Mouse (Mus musculus): ENCODE results near the gene Hhat. TPM values are rescaled to one million over a fixed set of nuclear protein-coding genes. Genes with fewer than 3 reads are reported as not detected.

Gene Hhat
- polyA plus RNA-seq, 2 experiments = 10.0 to 12.6 TPM

DNA sequence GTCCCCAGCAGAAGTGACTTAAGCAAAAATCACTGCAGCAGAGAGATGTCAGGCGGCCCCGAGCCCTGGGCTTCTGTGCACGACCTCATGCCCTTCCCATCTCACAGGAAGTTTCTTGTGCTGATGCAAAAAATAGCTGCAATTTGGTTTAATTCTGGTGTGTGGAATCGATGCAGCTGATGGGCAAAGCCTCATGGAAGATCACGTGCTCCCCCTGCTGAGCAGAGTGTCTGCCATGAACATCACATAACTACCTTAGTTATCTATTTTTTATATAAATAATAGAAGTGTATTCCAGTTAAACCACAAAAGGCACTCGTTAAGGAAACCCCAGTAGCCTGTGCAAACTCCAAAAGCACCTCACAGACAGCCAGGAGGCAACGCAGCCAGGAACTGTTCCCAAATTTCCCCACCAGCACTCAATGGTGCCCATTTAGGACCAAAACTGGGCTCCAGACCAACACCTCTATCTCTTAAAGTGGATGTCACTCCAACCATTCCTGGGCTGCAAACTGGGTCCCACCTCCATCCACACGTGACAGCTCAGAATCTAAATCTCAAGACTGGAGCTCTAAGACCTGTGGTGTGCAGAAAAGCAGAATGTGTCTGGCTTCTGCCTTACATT is 118.9 kb downstream of the Hhat start:
- WGBS = 58% methylated on average over 8 of the region's 8 CpGs

GRCm38 (mm10) chr1:192650586-192650985 is 120.4 kb downstream of the Hhat start:
- 83% methylated on average over 7 of the region's 7 CpGs for WGBS
- no peak for TF ChIP-seq POLR2A (IDR thresholded peaks at IDR 0.05; ENCODE audit: borderline replicate concordance, extremely low read depth, insufficient read depth, insufficient read length)
- Histone ChIP-seq H3K4me2 (replicated peaks; ENCODE audit: low read depth, low read length, severe bottlenecking) (no peak overlapping the region), H3K36me3 (ENCODE audit: control insufficient read depth, insufficient read depth, low read length) (no peaks in the 10 kb centered on the region), H3K9ac (ENCODE audit: low read depth, low read length, severe bottlenecking) (no peak overlapping the region), H3K4me3 (replicated peaks; ENCODE audit: low read length) (no peak overlapping the region), H3K4me1 (ENCODE audit: control insufficient read depth, insufficient read depth, low read length) (peaks cover 7% of the 10 kb centered on the region; the same call in 1 of the 2 replicates), H3K9me3 (ENCODE audit: control insufficient read depth, low read length) (no peaks in the 10 kb centered on the region), H3K27ac (replicated peaks; ENCODE audit: low read depth, low read length) (no peak overlapping the region), H3K27me3 (ENCODE audit: control insufficient read depth, insufficient read depth, low read length) (no peaks in the 10 kb centered on the region)
- no peak for ATAC-seq (ENCODE audit: low FRiP score, low read depth)
- no peak for DNase-seq (ENCODE audit: low spot score)

More for the DNA sequence above, 118.9 kb downstream of the Hhat start:
- Histone ChIP-seq H3K4me2 (replicated peaks; ENCODE audit: low read depth, low read length, severe bottlenecking) (no peak overlapping the region), H3K9me3 (ENCODE audit: control insufficient read depth, low read length) (no peaks in the 10 kb centered on the region), H3K9ac (ENCODE audit: low read depth, low read length, severe bottlenecking) (no peak overlapping the region), H3K4me1 (ENCODE audit: control insufficient read depth, insufficient read depth, low read length) (peaks cover 5% of the 10 kb centered on the region; the same call in 1 of the 2 replicates), H3K36me3 (ENCODE audit: control insufficient read depth, insufficient read depth, low read length) (no peaks in the 10 kb centered on the region), H3K4me3 (replicated peaks; ENCODE audit: low read length) (no peak overlapping the region), H3K27me3 (ENCODE audit: control insufficient read depth, insufficient read depth, low read length) (no peaks in the 10 kb centered on the region), H3K27ac (replicated peaks; ENCODE audit: low read depth, low read length) (no peak overlapping the region)
- DNase-seq (ENCODE audit: low spot score) (no peak), ATAC-seq (ENCODE audit: low FRiP score, low read depth) (no peak)
- no peak for TF ChIP-seq POLR2A (IDR thresholded peaks at IDR 0.05; ENCODE audit: borderline replicate concordance, extremely low read depth, insufficient read depth, insufficient read length)

DNA sequence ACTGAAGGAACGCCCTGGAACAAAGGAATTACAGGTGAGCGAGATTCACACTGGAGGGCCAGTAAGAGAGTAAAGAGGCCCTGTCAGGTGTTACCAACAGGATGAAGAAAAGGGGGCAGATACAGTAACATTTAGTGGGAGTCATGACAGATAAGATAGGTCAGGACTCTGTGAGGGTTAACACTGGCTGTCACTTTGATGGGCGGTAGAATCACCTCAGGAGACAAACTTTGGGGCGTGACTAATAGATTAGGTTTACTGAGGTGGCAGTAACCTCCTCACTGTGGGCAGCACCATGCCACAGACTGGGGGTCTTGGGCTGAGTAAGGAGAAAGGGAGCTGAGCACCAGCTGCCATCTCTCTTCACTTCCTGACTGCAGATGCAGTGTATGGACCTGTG is 121.0 kb downstream of the Hhat start:
- Histone ChIP-seq H3K4me1 (ENCODE audit: control insufficient read depth, insufficient read depth, low read length) (peaks cover 7% of the 10 kb centered on the region; the same call in 1 of the 2 replicates), H3K9me3 (ENCODE audit: control insufficient read depth, low read length) (no peaks in the 10 kb centered on the region), H3K4me3 (replicated peaks; ENCODE audit: low read length) (no peak overlapping the region), H3K36me3 (ENCODE audit: control insufficient read depth, insufficient read depth, low read length) (no peaks in the 10 kb centered on the region), H3K4me2 (replicated peaks; ENCODE audit: low read depth, low read length, severe bottlenecking) (no peak overlapping the region), H3K9ac (ENCODE audit: low read depth, low read length, severe bottlenecking) (no peak overlapping the region), H3K27ac (replicated peaks; ENCODE audit: low read depth, low read length) (no peak overlapping the region), H3K27me3 (ENCODE audit: control insufficient read depth, insufficient read depth, low read length) (no peaks in the 10 kb centered on the region)
- ATAC-seq (ENCODE audit: low FRiP score, low read depth) (no peak), DNase-seq (ENCODE audit: low spot score) (no peak)
- WGBS = 86% methylated on average over 4 of the region's 4 CpGs
- no peak for TF ChIP-seq POLR2A (IDR thresholded peaks at IDR 0.05; ENCODE audit: borderline replicate concordance, extremely low read depth, insufficient read depth, insufficient read length)

GRCm38 (mm10) chr1:192649233-192649632 is 121.8 kb downstream of the Hhat start:
- Histone ChIP-seq H3K27ac (replicated peaks; ENCODE audit: low read depth, low read length) (no peak overlapping the region), H3K27me3 (ENCODE audit: control insufficient read depth, insufficient read depth, low read length) (no peaks in the 10 kb centered on the region), H3K9ac (ENCODE audit: low read depth, low read length, severe bottlenecking) (no peak overlapping the region), H3K4me3 (replicated peaks; ENCODE audit: low read length) (no peak overlapping the region), H3K4me2 (replicated peaks; ENCODE audit: low read depth, low read length, severe bottlenecking) (no peak overlapping the region), H3K9me3 (ENCODE audit: control insufficient read depth, low read length) (no peaks in the 10 kb centered on the region), H3K36me3 (ENCODE audit: control insufficient read depth, insufficient read depth, low read length) (no peaks in the 10 kb centered on the region), H3K4me1 (ENCODE audit: control insufficient read depth, insufficient read depth, low read length) (peaks cover 7% of the 10 kb centered on the region; the same call in 1 of the 2 replicates)
- WGBS = 46% methylated on average over 3 of the region's 3 CpGs
- TF ChIP-seq POLR2A (IDR thresholded peaks at IDR 0.05; ENCODE audit: borderline replicate concordance, extremely low read depth, insufficient read depth, insufficient read length) = no peak
- DNase-seq (ENCODE audit: low spot score) (peak; percentile 21), ATAC-seq (ENCODE audit: low FRiP score, low read depth) (no peak)

GRCm38 (mm10) chr1:192647361-192647760 is 123.7 kb downstream of the Hhat start:
- no peaks in the 10 kb centered on the region for H3K36me3 ChIP-seq (ENCODE audit: control insufficient read depth, insufficient read depth, low read length)
- TF ChIP-seq POLR2A (IDR thresholded peaks at IDR 0.05; ENCODE audit: borderline replicate concordance, extremely low read depth, insufficient read depth, insufficient read length) = no peak
- no peak overlapping the region for H3K4me3 ChIP-seq (replicated peaks; ENCODE audit: low read length)
- H3K27me3 ChIP-seq (ENCODE audit: control insufficient read depth, insufficient read depth, low read length) = no peaks in the 10 kb centered on the region
- no peak overlapping the region for H3K27ac ChIP-seq (replicated peaks; ENCODE audit: low read depth, low read length)
- DNase-seq (ENCODE audit: low spot score) = no peak
- WGBS = 21% methylated on average over 2 of the region's 2 CpGs
- H3K4me2 ChIP-seq (replicated peaks; ENCODE audit: low read depth, low read length, severe bottlenecking) = no peak overlapping the region
- 0 out of 2 replicates have a peak, but pooled peaks have one; percentile 26 for ATAC-seq (ENCODE audit: low FRiP score, low read depth)
- H3K4me1 ChIP-seq (ENCODE audit: control insufficient read depth, insufficient read depth, low read length) = peaks cover 7% of the 10 kb centered on the region; the same call in 1 of the 2 replicates
- no peak overlapping the region for H3K9ac ChIP-seq (ENCODE audit: low read depth, low read length, severe bottlenecking)
- H3K9me3 ChIP-seq (ENCODE audit: control insufficient read depth, low read length) = no peaks in the 10 kb centered on the region
